Mouse (Mus musculus): ENCODE data around the gene Olfr1047.
"Not testable (repeated sequence)": the region's sequence is repeated elsewhere in the genome, so short reads cannot be mapped to it uniquely, and the experiment has no call there.

The Olfr1047 gene

GRCm38 (mm10) chr2:86231301-86231700 lies at the start of gene Olfr1047:
Olfr1047 (minus strand) TSS chr2:86231401.
- DNase-seq (ENCODE audit: low spot score), result no peak

- not testable (repeated sequence) for DNase-seq (ENCODE audit: low spot score)
These were observed 47.8 kb upstream of the Olfr1047 start, which contains the start of gene Olfr1051 for GRCm38 (mm10) chr2:86278988-86279387. Olfr1051 (minus strand) TSS chr2:86279088.

GRCm38 (mm10) chr2:86258228-86258627 lies 27.0 kb upstream of the Olfr1047 start, which contains the start of gene Olfr1049:
Olfr1049 (minus strand) TSS chr2:86258328.
- not testable (repeated sequence) for DNase-seq (ENCODE audit: low spot score)

GRCm38 (mm10) chr2:86240189-86240588 lies 9.0 kb upstream of the Olfr1047 start, which contains the start of gene Olfr1048:
Olfr1048 (minus strand) TSS chr2:86240289.
- DNase-seq (ENCODE audit: low spot score), result no peak

- no peak for DNase-seq (ENCODE audit: low spot score)
These were observed 12.0 kb downstream of the Olfr1047 start, which contains the start of gene Olfr1046 for GRCm38 (mm10) chr2:86219214-86219613. Olfr1046 (minus strand) TSS chr2:86219314.

- no peak for DNase-seq (ENCODE audit: low spot score)
These were observed 28.3 kb downstream of the Olfr1047 start, which contains the start of gene Olfr1045 for GRCm38 (mm10) chr2:86202909-86203308. Olfr1045 (minus strand) TSS chr2:86203009.

- no peak for DNase-seq (ENCODE audit: low spot score)
These were observed 35.3 kb downstream of the Olfr1047 start for GRCm38 (mm10) chr2:86195863-86196262.

- no peak for DNase-seq (ENCODE audit: low spot score)
These were observed 45.6 kb downstream of the Olfr1047 start, which contains the start of gene Olfr52 for GRCm38 (mm10) chr2:86185583-86185982. Olfr52 (minus strand) TSS chr2:86185683.

- DNase-seq (ENCODE audit: low spot score), result no peak
These were observed 51.3 kb downstream of the Olfr1047 start for GRCm38 (mm10) chr2:86179950-86180349.

- no peak for DNase-seq (ENCODE audit: low spot score)
These were observed 53.5 kb downstream of the Olfr1047 start, which contains the start of gene Olfr1044 for GRCm38 (mm10) chr2:86177720-86178119. Olfr1044 (minus strand) TSS chr2:86177820.
